Mouse (Mus musculus): Measurements from ENCODE around the gene Abhd17c.
"Not testable (repeated sequence)": the region's sequence is repeated elsewhere in the genome, so short reads cannot be mapped to it uniquely, and the experiment has no call there.

Abhd17c gene

DNA sequence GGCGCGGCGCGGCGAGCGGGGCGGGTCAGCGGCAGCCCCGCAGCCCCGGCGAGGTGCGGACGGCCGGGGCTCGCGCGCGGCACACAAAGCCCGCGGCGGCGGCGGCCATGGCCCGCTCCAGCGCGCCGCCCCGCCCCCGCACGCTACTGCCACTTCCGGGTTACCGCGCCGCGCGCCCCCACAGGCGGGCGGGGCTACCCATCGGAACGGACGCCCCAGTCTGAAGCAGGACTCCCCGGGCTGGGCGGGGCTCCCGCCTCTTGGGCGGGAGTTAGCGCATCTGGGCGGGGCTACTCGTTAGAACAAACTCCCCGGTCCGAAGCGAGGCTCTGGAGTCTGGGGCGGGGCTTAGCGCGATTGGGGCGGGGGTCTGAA is 254 bp upstream of the Abhd17c start:
- peak; percentile 94 for DNase-seq

- no peak for DNase-seq
Measured at GRCm38 (mm10) chr7:84150361-84151000, 1.2 kb downstream of the Abhd17c start.

- DNase-seq: no peak
Measured at GRCm38 (mm10) chr7:84149821-84150220, 1.9 kb downstream of the Abhd17c start.

GRCm38 (mm10) chr7:84148896-84149295 is 2.8 kb downstream of the Abhd17c start:
- DNase-seq: no peak

DNA sequence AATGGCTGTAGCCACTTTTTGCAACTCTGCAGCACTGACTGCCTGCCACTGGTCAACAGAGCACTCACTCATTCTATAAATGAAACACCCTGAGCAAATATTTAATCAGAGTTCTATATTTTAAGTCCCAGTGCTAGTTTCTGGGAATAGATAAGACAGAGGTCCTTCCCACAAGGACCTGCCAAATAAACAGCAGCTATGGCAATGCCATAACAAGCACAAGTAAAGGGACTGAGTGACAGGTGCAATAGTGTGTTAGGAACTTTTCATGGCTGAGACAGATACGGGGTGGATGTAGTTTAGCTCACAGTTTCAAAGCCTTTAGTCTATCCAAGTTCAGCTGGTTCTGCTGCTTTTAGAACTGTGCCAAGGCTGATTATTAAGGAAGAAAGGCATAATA is 3.9 kb downstream of the Abhd17c start:
- DNase-seq: no peak

- DNase-seq: no peak
Measured at GRCm38 (mm10) chr7:84145633-84146032, 6.1 kb downstream of the Abhd17c start.

GRCm38 (mm10) chr7:84142736-84143473 is 8.8 kb downstream of the Abhd17c start:
- DNase-seq: peak; percentile 47

- DNase-seq: peak; percentile 51
Measured at GRCm38 (mm10) chr7:84142196-84142595, 9.5 kb downstream of the Abhd17c start.

DNA sequence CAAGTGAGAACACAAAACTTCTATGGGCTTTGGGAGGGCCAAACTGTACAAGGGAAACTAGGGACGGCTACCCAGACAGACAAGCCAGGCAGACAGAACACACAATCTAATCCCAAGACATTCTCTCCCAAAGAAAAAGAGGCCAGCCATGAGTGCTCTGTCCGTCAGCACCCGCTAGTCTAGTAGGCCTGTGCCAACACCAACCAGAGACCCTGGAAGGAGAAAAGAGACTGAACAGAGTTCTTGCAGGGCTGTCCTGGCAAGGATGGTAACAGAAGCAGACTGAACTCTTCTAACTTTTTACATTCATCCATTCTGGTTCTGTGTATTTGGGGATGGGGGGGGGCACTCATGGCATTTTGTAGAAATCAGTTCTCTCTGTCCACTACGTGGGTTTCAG is 12.1 kb downstream of the Abhd17c start:
- no peak for DNase-seq

- DNase-seq: peak; percentile 31
Measured at GRCm38 (mm10) chr7:84138731-84139130, 13.0 kb downstream of the Abhd17c start.

DNA sequence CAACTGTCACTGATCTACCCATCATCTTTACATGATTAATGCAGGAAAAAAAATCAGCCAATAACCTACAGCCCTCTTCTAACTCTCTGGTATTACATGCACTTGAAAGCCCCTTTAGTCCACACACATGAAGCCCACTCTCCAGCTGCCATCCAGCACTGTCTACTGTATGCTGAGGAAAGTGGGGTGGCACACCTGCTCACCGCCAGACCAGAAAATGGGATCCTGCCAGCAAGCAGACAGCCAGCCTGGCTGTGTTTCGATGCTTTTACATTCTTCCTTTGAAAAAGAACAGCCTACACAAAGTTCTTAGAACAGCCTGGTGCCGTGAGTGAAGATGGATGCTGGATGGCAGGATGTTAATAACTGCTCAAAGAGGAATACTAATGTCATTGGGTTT is 13.9 kb downstream of the Abhd17c start:
- DNase-seq: no peak

- DNase-seq: peak; percentile 39
Measured at GRCm38 (mm10) chr7:84135799-84136700, 15.6 kb downstream of the Abhd17c start.

DNA sequence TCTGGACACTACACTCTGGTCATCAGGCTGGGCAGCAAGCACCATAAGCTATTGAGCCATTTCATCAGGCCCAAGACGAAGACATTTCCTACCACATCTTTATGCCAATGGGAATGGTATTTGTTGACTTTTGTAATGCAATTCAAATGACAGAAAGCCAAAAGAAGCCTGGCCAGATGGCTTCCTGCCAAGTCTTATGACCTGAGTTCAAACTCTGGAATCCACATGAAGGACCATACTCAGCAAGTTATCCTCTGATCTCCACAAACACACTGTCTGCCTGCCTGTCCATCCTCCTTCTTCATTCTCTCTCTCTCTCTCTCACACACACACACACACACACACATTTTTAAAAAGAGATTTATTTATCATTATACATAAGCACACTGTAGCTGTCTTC is 19.0 kb downstream of the Abhd17c start:
- peak; percentile 79 for DNase-seq

DNA sequence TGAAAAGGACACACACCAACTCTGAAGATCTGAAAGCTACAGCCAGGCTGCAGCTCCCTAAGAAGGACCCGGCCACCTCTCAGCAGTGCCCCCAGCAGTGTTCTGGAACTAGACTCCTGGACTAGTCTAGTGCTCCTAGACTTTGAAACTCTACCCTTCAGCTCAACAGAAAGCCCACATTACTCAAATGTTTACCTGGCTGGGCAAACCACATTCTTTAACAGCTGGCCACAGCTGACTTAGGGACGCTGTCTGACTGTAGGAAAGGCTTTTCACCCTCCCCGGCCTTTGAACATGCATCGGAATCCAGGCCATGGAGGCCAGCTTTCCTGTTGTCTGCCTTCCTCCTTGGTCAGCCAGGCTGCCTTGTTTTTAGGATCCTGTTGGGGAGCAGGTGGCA is 20.0 kb downstream of the Abhd17c start:
- DNase-seq: no peak

GRCm38 (mm10) chr7:84128661-84129060 is 23.0 kb downstream of the Abhd17c start:
- DNase-seq: peak; percentile 60

GRCm38 (mm10) chr7:84125730-84126129 is 26.0 kb downstream of the Abhd17c start:
- no peak for DNase-seq

GRCm38 (mm10) chr7:84123651-84124050 is 28.0 kb downstream of the Abhd17c start:
- DNase-seq: not testable (repeated sequence)

DNA sequence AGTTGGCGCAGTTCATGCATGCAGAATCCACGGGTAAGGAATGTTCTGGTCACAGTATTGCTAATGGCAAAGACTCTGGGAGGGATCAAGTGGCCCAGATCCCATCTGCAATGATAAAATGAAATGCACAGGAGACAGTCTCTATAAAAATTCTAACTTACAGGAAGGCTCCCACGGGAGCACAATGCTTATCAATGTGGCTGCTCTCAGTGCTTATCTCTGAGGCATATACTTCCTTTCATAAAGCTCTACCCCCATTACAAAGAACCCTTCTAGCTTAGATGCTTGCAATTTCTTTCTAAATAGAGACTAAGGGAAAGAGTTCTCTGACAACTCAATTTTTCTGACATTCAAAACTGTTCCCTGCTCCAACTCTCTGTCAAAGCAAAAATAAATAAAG is 29.9 kb downstream of the Abhd17c start:
- DNase-seq: no peak

DNA sequence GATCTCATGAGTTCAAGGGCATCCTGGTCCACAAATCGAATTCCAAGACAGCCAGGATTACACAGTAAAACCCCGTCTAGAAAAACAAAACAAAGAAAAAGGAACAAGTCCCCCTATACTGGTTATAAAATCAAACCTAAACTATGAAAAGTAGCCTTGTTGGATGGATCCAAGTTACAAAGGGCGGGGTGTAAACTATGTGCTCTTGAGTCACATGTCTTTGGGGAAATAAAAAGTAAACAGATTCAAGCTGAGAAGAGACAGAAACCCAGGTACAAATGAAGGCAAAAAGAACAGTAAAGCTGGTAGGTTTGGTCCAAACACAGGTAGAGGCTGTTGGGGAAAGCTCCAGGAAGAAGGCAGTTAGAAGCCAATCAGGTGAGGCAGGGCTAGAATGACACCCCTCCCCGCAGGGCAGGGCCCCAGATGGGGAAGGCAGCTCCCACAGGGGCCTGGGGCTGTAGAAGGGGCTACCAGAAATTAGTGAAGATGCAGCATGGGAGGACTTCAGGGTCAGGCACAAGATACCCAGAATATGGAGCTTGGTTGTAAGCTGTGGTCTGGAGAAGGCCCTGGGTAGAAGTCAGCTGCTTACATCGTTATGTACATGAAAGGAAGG is 31.4 kb downstream of the Abhd17c start:
- DNase-seq: no peak

DNA sequence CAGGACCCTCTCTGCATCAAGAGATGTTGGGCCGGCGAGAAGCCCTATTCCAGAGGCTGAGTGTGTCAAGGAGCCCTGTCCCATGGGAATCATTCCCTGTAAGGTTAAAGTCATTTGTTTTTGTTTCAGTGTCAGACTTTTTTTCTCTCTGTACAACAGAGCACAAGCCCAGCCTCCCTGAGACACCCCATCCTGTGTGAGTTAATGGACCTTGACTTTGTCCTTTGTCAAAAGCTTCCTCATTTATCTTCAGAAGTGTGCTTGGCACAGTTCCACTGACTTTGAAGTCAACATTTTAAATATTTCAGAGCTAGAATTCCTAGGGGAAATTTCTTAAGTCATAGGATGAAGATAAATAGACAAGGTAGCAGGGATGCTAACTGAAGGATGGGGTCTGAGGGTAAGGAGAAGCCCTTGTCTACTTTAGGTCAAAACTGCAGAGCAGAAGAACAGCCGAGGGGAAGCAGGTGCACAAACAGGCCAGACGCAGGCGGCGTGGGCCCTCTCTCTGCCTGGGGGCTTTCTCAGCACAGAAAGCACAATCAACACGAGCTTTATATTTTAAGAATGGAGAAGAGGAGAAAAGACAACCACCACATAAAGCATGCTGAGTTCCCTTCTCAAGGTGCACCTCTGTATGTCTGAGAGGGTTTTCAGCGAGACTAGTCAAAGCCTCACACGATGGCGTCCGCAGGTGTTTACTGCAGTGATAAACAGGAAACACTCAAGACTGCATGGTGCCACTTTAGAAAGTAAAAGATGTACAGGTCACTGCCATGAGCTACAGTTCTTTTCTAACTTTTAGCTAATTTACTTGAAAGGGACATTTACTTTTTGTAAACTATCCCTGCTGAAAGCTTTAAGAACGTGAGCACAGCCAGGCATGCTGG is 32.2 kb downstream of the Abhd17c start:
- DNase-seq: no peak

DNA sequence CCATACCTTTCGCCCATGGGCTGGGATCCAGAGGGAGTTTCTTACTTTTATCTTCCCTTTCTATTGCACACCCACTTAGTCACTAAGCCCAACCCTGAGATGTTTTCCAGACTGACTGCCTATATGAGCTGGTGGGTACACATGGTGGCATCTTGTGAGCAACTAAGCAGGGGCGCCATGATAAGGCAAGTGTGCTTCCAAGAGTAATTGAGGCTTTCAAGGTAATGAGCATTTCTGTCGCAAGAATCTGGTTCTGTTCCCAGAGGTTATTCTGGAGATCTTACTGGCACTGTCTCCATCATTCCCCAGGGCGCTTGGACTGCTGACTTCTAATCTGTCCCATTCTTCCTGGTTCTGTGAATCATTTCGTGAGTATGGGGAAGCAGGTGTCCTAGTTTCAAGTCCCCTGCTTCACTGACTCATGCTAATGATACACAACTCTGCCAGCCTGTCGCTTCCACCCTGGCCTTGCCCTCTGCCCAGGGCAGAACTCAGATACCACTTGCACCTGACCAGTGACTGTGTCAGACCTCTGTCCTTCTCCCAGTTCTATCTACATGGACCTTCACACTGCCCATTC is 34.1 kb downstream of the Abhd17c start:
- DNase-seq: no peak

Measured in lung, postnatal 14 days (tissue).